Mouse (Mus musculus): ENCODE data around the gene Fgg.

- TF ChIP-seq CTCF (IDR thresholded peaks at IDR 0.05; ENCODE audit: control insufficient read depth, insufficient read depth, insufficient read length): no peak
- TF ChIP-seq CEBPB (IDR thresholded peaks at IDR 0.05; ENCODE audit: low read depth): no peak
- no peak for TF ChIP-seq MAX (IDR thresholded peaks at IDR 0.05)
Observed at GRCm38 (mm10) chr3:82981861-82982260, 25.7 kb upstream of the Fgg start.
